Mouse (Mus musculus) hindbrain, embryonic 16.5 days (tissue): ENCODE data around the gene Camk2d. TPM values are rescaled to one million over a fixed set of nuclear protein-coding genes. Genes with fewer than 3 reads are reported as not detected.

Source experiments
- ATAC-seq: fragments of 200-750 bp; cut with Nextera tagmentation; 2 replicates; pipeline ENCODE4 v1.8.0; 2017; ENCODE audit warnings: moderate TSS enrichment, moderate library complexity
- H3K27ac ChIP-seq: fragments of 300-500 bp; sonication (generic); 2 replicates; pipeline ENCODE4 v1.5.1; 2014; ENCODE audit warnings: low read depth, mild to moderate bottlenecking, control low read depth, low read length, moderate library complexity
- H3K27me3 ChIP-seq: fragments of 300-500 bp; sonication (generic); replicated peaks from 2 replicates; pipeline ENCODE4 v1.6.1; 2014; ENCODE audit warnings: low read length; ENCODE audit not compliant: control insufficient read depth, insufficient read depth
- H3K36me3 ChIP-seq: fragments of 300-500 bp; sonication (generic); 2 replicates; pipeline ENCODE4 v1.6.1; 2014; ENCODE audit warnings: mild to moderate bottlenecking, low read length, moderate library complexity, mixed read lengths; ENCODE audit not compliant: control insufficient read depth, insufficient read depth
- H3K4me1 ChIP-seq: fragments of 300-500 bp; sonication (generic); 2 replicates; pipeline ENCODE4 v1.6.1; 2014; ENCODE audit warnings: low read depth, low read length; ENCODE audit not compliant: control insufficient read depth, insufficient read depth
- H3K4me2 ChIP-seq: fragments of 300-500 bp; sonication (generic); 2 replicates; pipeline ENCODE4 v1.6.1; 2014; ENCODE audit warnings: mild to moderate bottlenecking, low read length, control low read depth, moderate library complexity
- H3K4me3 ChIP-seq: fragments of 300-500 bp; sonication (generic); 2 replicates; pipeline ENCODE4 v1.5.1; 2014; ENCODE audit warnings: mild to moderate bottlenecking, low read length, control low read depth, moderate library complexity
- H3K9ac ChIP-seq: fragments of 300-500 bp; sonication (generic); 2 replicates; pipeline ENCODE4 v1.6.1; 2014; ENCODE audit warnings: low read depth, mild to moderate bottlenecking, control low read depth, low read length, moderate library complexity
- H3K9me3 ChIP-seq: fragments of 300-500 bp; sonication (generic); 2 replicates; pipeline ENCODE4 v1.6.1; 2014; ENCODE audit warnings: mild to moderate bottlenecking, low read length, moderate library complexity; ENCODE audit not compliant: control insufficient read depth
- WGBS: fragments of 180-500 bp; shearing (Covaris S2); extraction: QIAGEN DNeasy Blood & Tissue Kit; methylation state at CpG from one replicate; pipeline ENCODE4 v1.1.7; 2014; 5-methylcytosine and 5-hydroxymethylcytosine counted together
- polyA plus RNA-seq: library from polyadenylated mRNA; unstranded; fragments of >200 nt; fragmentation: Nextera tagmentation; extraction: Ambion mirVana; gene quantifications from 2 replicates; pipeline ENCODE4 v1.2.1, GENCODE M21; 2015

Gene Camk2d
- polyA plus RNA-seq, 1 experiment from 2014 or later, result 88.9 TPM

GRCm38 (mm10) chr3:126752978-126753377 lies 156.9 kb downstream of the Camk2d start:
- H3K36me3 ChIP-seq, result no peaks in the 10 kb centered on the region
- no peaks in the 10 kb centered on the region for H3K4me1 ChIP-seq
- 0 out of 2 replicates have a peak, but pooled peaks have one; percentile 14 for ATAC-seq
- H3K4me3 ChIP-seq, result no peak overlapping the region
- no peak overlapping the region for H3K4me2 ChIP-seq
- 88% methylated on average over 6 of the region's 6 CpGs for WGBS
- H3K27me3 ChIP-seq, result no peaks in the 10 kb centered on the region
- no peak overlapping the region for H3K27ac ChIP-seq
- H3K9me3 ChIP-seq, result no peaks in the 10 kb centered on the region
- no peak overlapping the region for H3K9ac ChIP-seq

GRCm38 (mm10) chr3:126758398-126758797 lies 162.3 kb downstream of the Camk2d start:
- Histone ChIP-seq H3K4me2 (no peak overlapping the region), H3K36me3 (no peaks in the 10 kb centered on the region), H3K4me3 (no peak overlapping the region), H3K27ac (no peak overlapping the region), H3K9me3 (no peaks in the 10 kb centered on the region), H3K9ac (no peak overlapping the region), H3K4me1 (no peaks in the 10 kb centered on the region), H3K27me3 (no peaks in the 10 kb centered on the region)
- ATAC-seq, result no peak
- WGBS, result 86% methylated on average over 1 of the region's 1 CpGs

- 83% methylated on average over 3 of the region's 3 CpGs for WGBS
- no peak overlapping the region for H3K9ac ChIP-seq
- no peaks in the 10 kb centered on the region for H3K36me3 ChIP-seq
- no peak overlapping the region for H3K4me2 ChIP-seq
- H3K9me3 ChIP-seq, result no peaks in the 10 kb centered on the region
- H3K4me3 ChIP-seq, result no peak overlapping the region
- ATAC-seq, result no peak; the same call in 1 of the 2 replicates
- H3K4me1 ChIP-seq, result no peaks in the 10 kb centered on the region
- H3K27ac ChIP-seq, result no peak overlapping the region
- no peaks in the 10 kb centered on the region for H3K27me3 ChIP-seq
These were observed 164.5 kb downstream of the Camk2d start for GRCm38 (mm10) chr3:126760608-126761007.

- ATAC-seq, result no peak
- no peaks in the 10 kb centered on the region for H3K9me3 ChIP-seq
- no peak overlapping the region for H3K4me2 ChIP-seq
- no peaks in the 10 kb centered on the region for H3K4me1 ChIP-seq
- no peak overlapping the region for H3K27ac ChIP-seq
- no peaks in the 10 kb centered on the region for H3K36me3 ChIP-seq
- WGBS, result 91% methylated on average over 4 of the region's 4 CpGs
- no peak overlapping the region for H3K4me3 ChIP-seq
- no peaks in the 10 kb centered on the region for H3K27me3 ChIP-seq
- H3K9ac ChIP-seq, result no peak overlapping the region
These were observed 168.6 kb downstream of the Camk2d start for GRCm38 (mm10) chr3:126764745-126765144.

GRCm38 (mm10) chr3:126770056-126770455 lies 174.0 kb downstream of the Camk2d start:
- Histone ChIP-seq H3K4me1 (no peaks in the 10 kb centered on the region), H3K4me3 (no peak overlapping the region), H3K36me3 (no peaks in the 10 kb centered on the region), H3K9me3 (no peaks in the 10 kb centered on the region), H3K4me2 (no peak overlapping the region), H3K9ac (no peak overlapping the region), H3K27me3 (no peaks in the 10 kb centered on the region), H3K27ac (no peak overlapping the region)
- no peak for ATAC-seq
- WGBS, result 66% methylated on average over 6 of the region's 6 CpGs

GRCm38 (mm10) chr3:126771032-126771431 lies 174.9 kb downstream of the Camk2d start:
- H3K27ac ChIP-seq, result no peak overlapping the region
- H3K27me3 ChIP-seq, result no peaks in the 10 kb centered on the region
- no peak overlapping the region for H3K4me3 ChIP-seq
- 68% methylated on average over 8 of the region's 8 CpGs for WGBS
- no peaks in the 10 kb centered on the region for H3K36me3 ChIP-seq
- no peak overlapping the region for H3K4me2 ChIP-seq
- H3K9ac ChIP-seq, result no peak overlapping the region
- no peaks in the 10 kb centered on the region for H3K4me1 ChIP-seq
- ATAC-seq, result no peak; the same call in 1 of the 2 replicates
- H3K9me3 ChIP-seq, result no peaks in the 10 kb centered on the region

- H3K27ac ChIP-seq, result no peak overlapping the region
- H3K4me3 ChIP-seq, result no peak overlapping the region
- no peaks in the 10 kb centered on the region for H3K36me3 ChIP-seq
- no peaks in the 10 kb centered on the region for H3K4me1 ChIP-seq
- H3K9me3 ChIP-seq, result no peaks in the 10 kb centered on the region
- WGBS, result 31% methylated on average over 6 of the region's 6 CpGs
- H3K4me2 ChIP-seq, result no peak overlapping the region
- no peaks in the 10 kb centered on the region for H3K27me3 ChIP-seq
- peak; percentile 94 for ATAC-seq
- H3K9ac ChIP-seq, result no peak overlapping the region
These were observed 175.4 kb downstream of the Camk2d start for GRCm38 (mm10) chr3:126771541-126771940.

- no peaks in the 10 kb centered on the region for H3K4me1 ChIP-seq
- no peak for ATAC-seq
- H3K9me3 ChIP-seq, result no peaks in the 10 kb centered on the region
- no peaks in the 10 kb centered on the region for H3K36me3 ChIP-seq
- no peak overlapping the region for H3K4me2 ChIP-seq
- no peak overlapping the region for H3K4me3 ChIP-seq
- no peak overlapping the region for H3K9ac ChIP-seq
- H3K27ac ChIP-seq, result no peak overlapping the region
- no peaks in the 10 kb centered on the region for H3K27me3 ChIP-seq
These were observed 179.9 kb downstream of the Camk2d start for GRCm38 (mm10) chr3:126776001-126776400.

- Histone ChIP-seq H3K9me3 (no peaks in the 10 kb centered on the region), H3K36me3 (no peaks in the 10 kb centered on the region), H3K9ac (no peak overlapping the region), H3K4me2 (no peak overlapping the region), H3K27me3 (no peaks in the 10 kb centered on the region), H3K4me1 (no peaks in the 10 kb centered on the region), H3K4me3 (no peak overlapping the region), H3K27ac (no peak overlapping the region)
- 96% methylated on average over 9 of the region's 9 CpGs for WGBS
- ATAC-seq, result no peak
These were observed 181.0 kb downstream of the Camk2d start for GRCm38 (mm10) chr3:126777101-126777500.

GRCm38 (mm10) chr3:126777879-126778278 lies 181.8 kb downstream of the Camk2d start:
- no peaks in the 10 kb centered on the region for H3K36me3 ChIP-seq
- H3K27ac ChIP-seq, result no peak overlapping the region
- WGBS, result 98% methylated on average over 1 of the region's 1 CpGs
- no peak overlapping the region for H3K4me3 ChIP-seq
- H3K4me2 ChIP-seq, result no peak overlapping the region
- H3K9me3 ChIP-seq, result no peaks in the 10 kb centered on the region
- no peaks in the 10 kb centered on the region for H3K4me1 ChIP-seq
- H3K9ac ChIP-seq, result no peak overlapping the region
- H3K27me3 ChIP-seq, result no peaks in the 10 kb centered on the region
- ATAC-seq, result no peak
